Mouse (Mus musculus): ENCODE results near the gene Rpe. TPM values are rescaled to one million over a fixed set of nuclear protein-coding genes. Genes with fewer than 3 reads are reported as not detected.
A peak's percentile ranks its signal among the peaks of the same experiment; 100 is the strongest.

Rpe gene
- polyA plus RNA-seq (2011; ENCODE audit: insufficient read depth, insufficient read length, low read depth, missing spikeins) = 113 and 119 TPM in 2 replicates

DNA sequence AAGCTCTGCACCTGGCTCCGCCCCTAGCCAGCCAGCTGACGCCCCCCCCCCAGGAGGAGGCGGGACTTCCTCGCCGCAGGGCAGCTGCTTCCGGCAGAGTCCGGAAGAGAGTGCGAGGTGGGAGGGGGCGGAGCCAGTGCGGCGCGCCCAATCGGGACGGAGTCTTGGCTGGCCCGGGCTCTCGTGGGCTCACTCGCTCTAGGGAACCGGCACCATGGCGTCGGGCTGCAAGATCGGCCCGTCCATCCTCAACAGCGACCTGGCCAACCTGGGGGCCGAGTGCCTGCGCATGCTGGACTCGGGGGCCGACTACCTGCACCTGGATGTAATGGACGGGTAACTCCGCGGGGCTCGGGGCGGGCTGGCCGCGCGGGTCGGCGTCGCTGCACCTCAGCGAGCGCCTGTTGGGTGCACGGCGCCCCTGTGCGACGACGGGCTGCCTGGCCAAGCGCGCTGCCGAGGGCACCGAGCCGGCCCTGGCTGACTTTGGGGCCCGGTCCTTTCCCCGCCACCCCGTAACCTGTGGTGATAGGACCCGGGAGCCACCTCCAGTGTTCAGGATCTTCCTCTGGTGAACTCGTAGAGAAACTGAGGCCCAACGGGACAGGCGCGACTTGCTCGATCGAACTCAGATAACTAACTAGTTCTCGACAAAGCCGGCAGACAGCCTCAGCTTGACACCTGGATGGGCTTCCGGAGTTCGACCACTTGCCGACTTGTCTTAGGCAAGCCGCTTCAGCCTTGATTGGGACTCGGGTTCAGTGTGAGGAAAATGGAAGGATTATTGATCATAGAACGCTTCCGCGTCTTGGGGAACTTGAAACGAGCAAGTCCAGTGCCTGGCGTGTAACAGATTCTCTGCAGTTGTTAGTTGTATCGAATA, at the start of gene Rpe:
Gene Rpe (plus strand): TSS at position 139 of the 883 bp plus-strand sequence.
- peak; percentile 73 for TF ChIP-seq EP300 (IDR thresholded peaks at IDR 0.05; ENCODE audit: insufficient read depth, low read depth, low read length)
- peak; percentile 74 for TF ChIP-seq POLR2A (IDR thresholded peaks at IDR 0.05; ENCODE audit: insufficient read depth, low read length)
- no peak for TF ChIP-seq CTCF (IDR thresholded peaks at IDR 0.05; ENCODE audit: low read depth, low read length)
- Histone ChIP-seq H3K9ac (ENCODE audit: low read depth, poor library complexity, severe bottlenecking) (peak within 1 kb of the TSS; percentile 93), H3K27ac (ENCODE audit: insufficient read depth, low read length) (peak within 1 kb of the TSS; percentile 100), H3K4me1 (ENCODE audit: control insufficient read depth, insufficient read depth, low read length) (no peaks in the 10 kb centered on the region), H3K4me3 (ENCODE audit: low read depth, low read length) (peak within 1 kb of the TSS; percentile 86), H3K9me3 (replicated peaks; ENCODE audit: control insufficient read depth, insufficient read depth, low read length, poor library complexity, severe bottlenecking) (no peaks in the 10 kb centered on the region), H3K36me3 (ENCODE audit: control insufficient read depth, insufficient read depth, low read length, poor library complexity, severe bottlenecking) (peaks cover 16% of the 10 kb centered on the region), H3K27me3 (ENCODE audit: control insufficient read depth, insufficient read depth, low read length, poor library complexity, severe bottlenecking) (no peaks in the 10 kb centered on the region)

DNA sequence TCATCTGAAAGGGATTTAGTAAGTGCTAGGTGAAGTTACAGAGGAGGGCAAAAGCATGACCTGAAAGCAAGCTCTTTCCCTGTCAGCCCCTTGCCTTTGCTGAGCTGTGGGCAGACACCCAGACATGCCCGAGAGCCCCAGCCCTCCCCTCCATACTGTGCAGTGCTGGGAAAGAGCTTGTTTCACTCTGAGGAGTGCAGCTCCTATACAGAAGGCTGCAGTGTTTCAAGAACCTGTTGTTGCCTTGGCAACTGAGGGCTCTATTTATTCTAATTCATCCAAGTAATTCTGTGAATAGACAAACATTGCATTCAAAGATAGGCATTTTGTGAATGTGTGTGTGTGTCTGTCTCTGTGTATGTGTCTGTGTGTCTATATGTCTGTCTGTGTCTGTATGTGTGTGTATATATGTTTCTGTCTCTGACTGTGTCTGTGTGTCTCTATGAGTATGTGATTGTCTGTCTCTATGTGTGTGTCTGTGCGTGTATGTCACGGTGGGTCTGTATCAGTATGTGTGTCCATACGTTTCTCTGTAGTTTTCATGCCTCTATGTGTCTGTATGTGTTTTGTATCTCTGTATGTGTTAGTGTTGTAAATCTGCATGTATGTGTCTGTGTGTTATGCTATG, 45.4 kb upstream of the Rpe start:
- Histone ChIP-seq H3K4me1 (ENCODE audit: control insufficient read depth, insufficient read depth, low read length) (no peaks in the 10 kb centered on the region), H3K4me3 (ENCODE audit: low read depth, low read length) (no peak overlapping the region), H3K9ac (ENCODE audit: low read depth, poor library complexity, severe bottlenecking) (no peak overlapping the region), H3K27ac (ENCODE audit: insufficient read depth, low read length) (no peak overlapping the region), H3K36me3 (ENCODE audit: control insufficient read depth, insufficient read depth, low read length, poor library complexity, severe bottlenecking) (no peaks in the 10 kb centered on the region), H3K9me3 (replicated peaks; ENCODE audit: control insufficient read depth, insufficient read depth, low read length, poor library complexity, severe bottlenecking) (no peaks in the 10 kb centered on the region; the same call in 1 of the 2 replicates), H3K27me3 (ENCODE audit: control insufficient read depth, insufficient read depth, low read length, poor library complexity, severe bottlenecking) (no peaks in the 10 kb centered on the region)
- TF ChIP-seq POLR2A (IDR thresholded peaks at IDR 0.05; ENCODE audit: insufficient read depth, low read length) = no peak
- TF ChIP-seq CTCF (IDR thresholded peaks at IDR 0.05; ENCODE audit: low read depth, low read length) = no peak
- TF ChIP-seq EP300 (IDR thresholded peaks at IDR 0.05; ENCODE audit: insufficient read depth, low read depth, low read length) = no peak

DNA sequence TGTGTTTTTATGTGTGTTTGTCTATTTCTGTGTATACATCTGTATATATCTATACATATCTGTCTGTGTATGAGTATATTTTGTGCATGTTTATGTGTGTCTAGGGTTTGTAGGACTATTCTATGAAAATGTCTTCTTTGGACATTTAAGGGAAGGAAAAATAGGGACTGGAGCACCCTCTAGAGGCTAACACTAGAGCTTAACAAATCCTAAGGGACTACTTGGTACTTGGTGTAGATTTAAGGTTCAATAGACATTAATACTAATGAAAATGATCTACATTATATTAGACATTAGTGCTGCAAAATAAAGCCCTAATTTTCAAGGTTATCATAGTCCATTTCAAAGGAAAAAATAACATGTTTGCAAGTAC, 44.9 kb upstream of the Rpe start:
- no peak for TF ChIP-seq EP300 (IDR thresholded peaks at IDR 0.05; ENCODE audit: insufficient read depth, low read depth, low read length)
- TF ChIP-seq POLR2A (IDR thresholded peaks at IDR 0.05; ENCODE audit: insufficient read depth, low read length) = no peak
- TF ChIP-seq CTCF (IDR thresholded peaks at IDR 0.05; ENCODE audit: low read depth, low read length) = no peak
- no peak overlapping the region for H3K4me3 ChIP-seq (ENCODE audit: low read depth, low read length)

DNA sequence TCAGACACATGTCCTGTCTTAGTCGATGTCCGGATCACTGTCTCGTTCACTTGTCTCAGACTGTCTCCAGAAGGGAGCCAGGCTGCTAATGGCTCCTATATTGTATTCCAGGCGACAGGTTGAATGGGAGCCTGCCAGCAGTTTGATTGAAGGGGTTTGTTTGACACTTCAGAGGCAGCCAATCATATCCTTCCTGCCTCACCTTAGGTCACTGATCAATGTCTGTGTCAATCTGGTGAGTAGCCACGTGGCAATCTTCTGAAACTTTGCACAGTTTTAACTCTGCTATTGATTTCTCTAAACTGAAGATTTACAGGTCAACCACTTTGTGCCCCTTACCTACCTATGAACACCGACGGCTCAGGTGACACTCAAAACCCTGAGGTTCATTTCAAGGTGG, 29.2 kb upstream of the Rpe start:
- no peaks in the 10 kb centered on the region for H3K27me3 ChIP-seq (ENCODE audit: control insufficient read depth, insufficient read depth, low read length, poor library complexity, severe bottlenecking)
- TF ChIP-seq EP300 (IDR thresholded peaks at IDR 0.05; ENCODE audit: insufficient read depth, low read depth, low read length) (no peak), CTCF (IDR thresholded peaks at IDR 0.05; ENCODE audit: low read depth, low read length) (no peak), POLR2A (IDR thresholded peaks at IDR 0.05; ENCODE audit: insufficient read depth, low read length) (no peak)
- no peak overlapping the region for H3K27ac ChIP-seq (ENCODE audit: insufficient read depth, low read length)
- H3K9ac ChIP-seq (ENCODE audit: low read depth, poor library complexity, severe bottlenecking) = no peak overlapping the region
- H3K4me3 ChIP-seq (ENCODE audit: low read depth, low read length) = no peak overlapping the region
- no peaks in the 10 kb centered on the region for H3K4me1 ChIP-seq (ENCODE audit: control insufficient read depth, insufficient read depth, low read length)
- no peaks in the 10 kb centered on the region for H3K36me3 ChIP-seq (ENCODE audit: control insufficient read depth, insufficient read depth, low read length, poor library complexity, severe bottlenecking)
- H3K9me3 ChIP-seq (replicated peaks; ENCODE audit: control insufficient read depth, insufficient read depth, low read length, poor library complexity, severe bottlenecking) = no peaks in the 10 kb centered on the region

More for the DNA sequence above, 44.9 kb upstream of the Rpe start:
- H3K9me3 ChIP-seq (replicated peaks; ENCODE audit: control insufficient read depth, insufficient read depth, low read length, poor library complexity, severe bottlenecking) = no peaks in the 10 kb centered on the region; the same call in 1 of the 2 replicates
- no peaks in the 10 kb centered on the region for H3K4me1 ChIP-seq (ENCODE audit: control insufficient read depth, insufficient read depth, low read length)
- no peak overlapping the region for H3K9ac ChIP-seq (ENCODE audit: low read depth, poor library complexity, severe bottlenecking)
- no peaks in the 10 kb centered on the region for H3K36me3 ChIP-seq (ENCODE audit: control insufficient read depth, insufficient read depth, low read length, poor library complexity, severe bottlenecking)
- no peaks in the 10 kb centered on the region for H3K27me3 ChIP-seq (ENCODE audit: control insufficient read depth, insufficient read depth, low read length, poor library complexity, severe bottlenecking)
- H3K27ac ChIP-seq (ENCODE audit: insufficient read depth, low read length) = no peak overlapping the region

DNA sequence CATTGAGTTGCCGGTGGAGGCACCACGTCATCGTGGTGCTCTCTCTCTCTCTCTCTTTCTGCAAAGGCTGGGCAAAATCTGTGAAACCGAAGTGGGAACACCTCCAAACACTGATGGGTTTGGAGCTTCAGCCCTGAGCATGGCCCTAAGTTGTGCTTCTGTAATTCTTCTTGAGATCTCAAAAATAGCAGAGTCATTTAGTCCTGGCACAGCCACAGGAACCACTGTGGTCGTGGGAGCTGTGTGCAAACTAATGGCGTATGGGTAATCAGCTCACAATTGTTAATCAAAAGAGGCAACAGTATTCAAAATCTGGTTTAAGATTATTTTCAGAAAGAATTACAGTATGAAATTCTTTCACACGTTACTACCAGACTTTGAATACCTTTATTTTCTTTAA, 27.8 kb upstream of the Rpe start:
- no peak overlapping the region for H3K9ac ChIP-seq (ENCODE audit: low read depth, poor library complexity, severe bottlenecking)

More for the DNA sequence above, 27.8 kb upstream of the Rpe start:
- no peak for TF ChIP-seq POLR2A (IDR thresholded peaks at IDR 0.05; ENCODE audit: insufficient read depth, low read length)
- TF ChIP-seq EP300 (IDR thresholded peaks at IDR 0.05; ENCODE audit: insufficient read depth, low read depth, low read length) = no peak
- no peak for TF ChIP-seq CTCF (IDR thresholded peaks at IDR 0.05; ENCODE audit: low read depth, low read length)
- Histone ChIP-seq H3K4me1 (ENCODE audit: control insufficient read depth, insufficient read depth, low read length) (no peaks in the 10 kb centered on the region), H3K36me3 (ENCODE audit: control insufficient read depth, insufficient read depth, low read length, poor library complexity, severe bottlenecking) (no peaks in the 10 kb centered on the region), H3K27me3 (ENCODE audit: control insufficient read depth, insufficient read depth, low read length, poor library complexity, severe bottlenecking) (no peaks in the 10 kb centered on the region), H3K27ac (ENCODE audit: insufficient read depth, low read length) (no peak overlapping the region), H3K9me3 (replicated peaks; ENCODE audit: control insufficient read depth, insufficient read depth, low read length, poor library complexity, severe bottlenecking) (no peaks in the 10 kb centered on the region), H3K4me3 (ENCODE audit: low read depth, low read length) (no peak overlapping the region)
